Mouse (Mus musculus): Measurements from ENCODE around the gene Xpo4.

DNA sequence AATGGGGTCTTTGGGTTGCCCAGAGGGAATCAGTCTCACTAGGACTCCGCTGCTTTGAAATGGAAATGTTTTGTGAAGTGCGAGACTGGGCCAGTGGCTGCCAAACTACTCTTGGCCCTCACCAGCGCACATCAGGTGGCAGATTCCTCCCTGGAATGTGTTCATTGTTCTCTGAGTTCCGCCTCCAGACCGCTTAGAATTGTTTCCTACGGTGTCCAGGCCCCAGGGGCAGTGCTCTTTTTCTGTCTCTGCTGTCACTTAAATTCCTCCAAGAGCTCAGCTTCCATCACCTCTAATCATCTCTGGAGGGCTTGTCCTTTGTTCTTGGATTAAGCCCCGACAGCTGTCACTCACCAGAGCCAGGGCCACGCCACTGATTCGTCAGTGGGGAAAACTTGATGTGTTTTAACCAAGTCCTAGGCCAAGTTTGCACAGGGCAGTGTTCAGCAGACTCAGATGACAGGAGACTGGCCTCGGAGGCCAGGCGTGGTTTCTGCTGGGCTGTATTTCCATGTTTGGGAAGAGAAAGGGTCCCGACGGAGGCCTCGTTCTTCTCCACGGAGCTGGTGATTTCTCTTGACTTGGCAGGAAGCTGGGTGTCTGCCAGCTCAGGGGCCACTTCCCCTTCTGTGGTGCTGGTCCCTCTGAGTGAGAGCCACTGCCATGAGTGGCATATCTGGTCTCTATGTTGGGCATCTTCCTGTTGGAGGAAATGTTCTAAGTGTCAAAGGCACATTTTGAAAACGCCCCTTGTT, 127.8 kb downstream of the Xpo4 start:
- TF ChIP-seq CTCF (IDR thresholded peaks at IDR 0.05; ENCODE audit: low read depth, low read length) (no peak), POLR2A (IDR thresholded peaks at IDR 0.05; ENCODE audit: borderline replicate concordance, low read depth, low read length) (no peak)

All from bone marrow macrophage, adult 2 months (primary cell).